Mouse (Mus musculus): ENCODE results near the gene Srsf9.
"Not testable (repeated sequence)": the region's sequence is repeated elsewhere in the genome, so short reads cannot be mapped to it uniquely, and the experiment has no call there.

Gene Srsf9

GRCm38 (mm10) chr5:115326875-115327609, at the start of gene Srsf9:
Gene Srsf9, plus strand, starts transcription at chr5:115327177.
- in situ Hi-C loops (cut with MboI; ENCODE audit: low pct_unique_long_range_greater_than_20kb in 1 of 2, low sequenced_read_pairs in 2 of 2, unreplicated experiment in 1 of 2): no loop called here

- in situ Hi-C loops (cut with MboI; ENCODE audit: low pct_unique_long_range_greater_than_20kb in 1 of 2, low sequenced_read_pairs in 2 of 2, unreplicated experiment in 1 of 2): no loop called here
Measured at GRCm38 (mm10) chr5:115278053-115278452, 48.9 kb upstream of the Srsf9 start.

GRCm38 (mm10) chr5:115278785-115279184, 48.2 kb upstream of the Srsf9 start:
- in situ Hi-C loops (cut with MboI; ENCODE audit: low pct_unique_long_range_greater_than_20kb in 1 of 2, low sequenced_read_pairs in 2 of 2, unreplicated experiment in 1 of 2): no loop called here

DNA sequence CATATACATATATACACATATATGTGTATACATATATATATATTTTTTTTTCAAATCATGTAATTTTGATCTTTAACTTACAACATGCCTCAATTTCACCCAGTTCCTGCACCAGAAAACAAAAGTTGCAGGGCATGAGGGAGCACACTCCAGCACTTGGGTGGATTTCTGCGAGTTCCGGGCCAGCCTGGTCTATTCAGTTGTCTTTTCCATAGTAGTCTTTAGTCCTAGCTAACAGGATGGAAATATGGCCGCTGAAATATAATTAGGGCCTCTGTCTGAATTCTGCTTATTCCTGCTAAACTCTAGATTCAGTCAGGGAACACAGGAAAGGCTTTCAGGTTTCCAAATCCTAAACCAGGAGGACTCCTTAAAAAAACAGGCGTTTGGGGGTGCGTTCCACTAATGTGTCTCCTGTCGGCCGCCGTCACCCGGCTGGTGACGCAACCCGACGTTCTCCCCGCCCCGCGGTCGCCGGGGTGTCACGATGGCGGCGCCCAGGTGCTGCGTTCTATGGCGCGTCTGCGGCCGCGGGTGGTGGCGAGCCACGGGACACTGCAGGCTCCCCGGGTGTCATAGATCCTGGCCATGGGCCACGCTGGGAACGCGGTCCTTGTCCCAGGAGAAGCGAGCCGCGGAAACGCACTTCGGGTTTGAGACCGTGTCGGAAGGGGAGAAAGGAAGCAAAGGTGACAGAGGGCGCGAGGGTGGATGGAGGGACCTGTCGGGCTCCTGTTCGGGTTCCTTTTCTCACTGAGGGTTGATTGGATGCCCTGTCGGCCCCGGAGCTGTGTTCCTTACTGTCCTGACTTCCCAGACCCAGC, 47.5 kb upstream of the Srsf9 start, which contains the start of gene Coq5:
Coq5 (plus strand) TSS at position 441 of the 824 bp plus-strand sequence.
- in situ Hi-C loops (cut with MboI; ENCODE audit: low pct_unique_long_range_greater_than_20kb in 1 of 2, low sequenced_read_pairs in 2 of 2, unreplicated experiment in 1 of 2): loop anchor here in 1 of 2 experiments (10.0 kb wide), 1 partner anchor 195 kb away; no protein-coding TSS in a partner anchor

DNA sequence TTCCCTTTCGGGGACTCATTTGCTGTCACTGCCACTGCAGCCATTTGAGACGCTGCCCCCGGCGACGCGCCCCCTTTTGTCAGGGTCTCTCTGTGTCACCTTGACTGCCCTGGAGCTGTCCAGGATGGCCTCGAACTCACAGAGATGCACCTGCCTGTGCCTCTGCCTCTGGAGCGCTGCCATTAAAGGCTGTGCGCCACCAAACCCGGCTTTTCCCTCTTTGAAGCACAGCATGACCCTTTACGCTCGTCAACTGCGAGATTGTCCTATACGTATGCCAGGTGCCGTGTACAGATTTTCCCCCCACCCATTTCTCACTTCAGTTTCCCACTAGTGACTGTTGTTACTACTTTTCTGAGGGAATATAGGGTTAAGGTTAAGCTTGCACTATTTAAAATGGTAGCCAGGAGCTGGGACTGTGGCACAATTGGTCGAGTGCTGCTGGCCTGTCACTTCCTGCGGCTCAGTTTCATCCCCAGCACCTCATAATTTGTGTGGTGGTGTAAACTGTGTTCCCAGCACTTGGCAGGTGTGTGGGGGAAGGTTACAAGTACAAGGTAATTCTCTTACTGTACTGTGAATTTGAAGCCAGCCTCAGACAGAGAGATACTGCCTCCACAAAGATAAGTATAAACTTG, 46.8 kb upstream of the Srsf9 start:
- in situ Hi-C loops (cut with MboI; ENCODE audit: low pct_unique_long_range_greater_than_20kb in 1 of 2, low sequenced_read_pairs in 2 of 2, unreplicated experiment in 1 of 2): loop anchor here in 1 of 2 experiments (10.0 kb wide), 1 partner anchor 195 kb away; no protein-coding TSS in a partner anchor

- in situ Hi-C loops (cut with MboI; ENCODE audit: low pct_unique_long_range_greater_than_20kb in 1 of 2, low sequenced_read_pairs in 2 of 2, unreplicated experiment in 1 of 2): loop anchor here in 1 of 2 experiments (10.0 kb wide), 1 partner anchor 190 kb away; no protein-coding TSS in a partner anchor
Measured at GRCm38 (mm10) chr5:115284735-115285134, 42.2 kb upstream of the Srsf9 start.

DNA sequence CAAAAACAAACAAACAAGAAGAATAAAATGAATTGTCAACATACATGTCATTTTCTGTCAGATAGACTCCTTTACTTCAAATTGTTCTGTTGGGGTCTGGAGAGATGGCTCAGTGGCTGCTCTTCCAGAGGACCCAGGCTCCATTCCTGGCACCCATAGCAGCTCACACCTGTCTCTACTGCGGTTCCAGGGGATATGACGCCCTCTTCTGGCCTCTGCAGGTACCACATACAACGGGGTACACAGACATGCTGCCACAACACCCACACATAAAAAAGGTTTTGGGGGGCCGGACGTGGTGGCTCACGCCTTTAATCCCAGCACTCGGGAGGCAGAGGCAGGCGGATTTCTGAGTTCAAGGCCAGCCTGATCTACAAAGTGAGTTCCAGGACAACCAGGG, 32.8 kb upstream of the Srsf9 start:
- in situ Hi-C loops (cut with MboI; ENCODE audit: low pct_unique_long_range_greater_than_20kb in 1 of 2, low sequenced_read_pairs in 2 of 2, unreplicated experiment in 1 of 2): no loop called here

DNA sequence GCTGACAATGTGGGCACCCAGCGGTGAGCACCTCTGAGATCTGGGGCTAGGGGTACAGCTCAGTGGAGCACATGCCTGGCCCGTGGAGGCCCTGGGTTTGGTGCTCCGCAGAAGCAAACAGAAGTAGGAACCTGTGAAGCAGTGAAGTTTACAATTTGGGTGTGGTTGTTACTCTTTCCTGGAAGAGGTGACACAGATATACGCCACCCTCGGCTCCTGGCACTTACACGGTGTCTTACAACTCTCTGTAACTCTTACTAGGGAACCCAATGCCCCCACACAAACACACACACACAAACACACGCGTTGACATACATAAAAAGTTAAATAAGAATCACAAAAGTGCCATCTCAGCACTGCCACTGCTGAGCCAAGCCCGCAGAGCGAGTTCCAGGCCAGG, 30.6 kb upstream of the Srsf9 start:
- in situ Hi-C loops (cut with MboI; ENCODE audit: low pct_unique_long_range_greater_than_20kb in 1 of 2, low sequenced_read_pairs in 2 of 2, unreplicated experiment in 1 of 2): no loop called here

DNA sequence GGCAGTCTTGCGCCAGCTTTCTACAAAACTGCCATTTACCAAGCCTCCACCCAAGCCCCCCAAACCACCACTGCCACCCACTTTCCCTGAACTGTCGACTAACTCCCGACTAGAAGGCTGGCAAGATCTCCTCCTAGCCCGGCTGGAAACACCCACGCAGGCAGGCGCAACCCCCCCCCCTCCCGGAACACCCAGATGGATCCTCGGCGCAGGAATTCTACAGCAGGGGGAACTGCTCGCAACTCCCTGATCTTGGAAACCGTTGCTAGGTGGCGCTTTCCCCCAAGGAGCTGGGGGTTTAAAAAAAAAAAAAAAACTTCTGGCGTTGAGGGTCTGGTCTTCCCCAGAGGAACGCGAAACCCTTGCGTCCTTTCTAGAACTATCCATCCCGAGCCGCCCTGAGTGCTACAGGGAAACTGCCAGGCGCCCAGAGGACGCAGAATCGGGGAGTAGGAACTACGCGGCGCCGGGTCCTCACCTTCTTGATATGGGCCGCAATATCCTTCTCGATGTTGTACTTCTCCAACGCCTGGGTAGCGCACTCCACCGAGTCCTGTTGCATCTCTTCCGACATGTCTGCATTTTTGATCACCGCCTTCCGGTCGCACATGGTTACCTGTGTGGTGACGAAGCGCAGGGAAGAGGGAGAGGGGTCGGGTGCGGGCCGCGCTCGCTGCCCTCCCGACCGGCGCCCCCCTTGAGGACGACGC, 26.8 kb upstream of the Srsf9 start:
- in situ Hi-C loops (cut with MboI; ENCODE audit: low pct_unique_long_range_greater_than_20kb in 1 of 2, low sequenced_read_pairs in 2 of 2, unreplicated experiment in 1 of 2): no loop called here

DNA sequence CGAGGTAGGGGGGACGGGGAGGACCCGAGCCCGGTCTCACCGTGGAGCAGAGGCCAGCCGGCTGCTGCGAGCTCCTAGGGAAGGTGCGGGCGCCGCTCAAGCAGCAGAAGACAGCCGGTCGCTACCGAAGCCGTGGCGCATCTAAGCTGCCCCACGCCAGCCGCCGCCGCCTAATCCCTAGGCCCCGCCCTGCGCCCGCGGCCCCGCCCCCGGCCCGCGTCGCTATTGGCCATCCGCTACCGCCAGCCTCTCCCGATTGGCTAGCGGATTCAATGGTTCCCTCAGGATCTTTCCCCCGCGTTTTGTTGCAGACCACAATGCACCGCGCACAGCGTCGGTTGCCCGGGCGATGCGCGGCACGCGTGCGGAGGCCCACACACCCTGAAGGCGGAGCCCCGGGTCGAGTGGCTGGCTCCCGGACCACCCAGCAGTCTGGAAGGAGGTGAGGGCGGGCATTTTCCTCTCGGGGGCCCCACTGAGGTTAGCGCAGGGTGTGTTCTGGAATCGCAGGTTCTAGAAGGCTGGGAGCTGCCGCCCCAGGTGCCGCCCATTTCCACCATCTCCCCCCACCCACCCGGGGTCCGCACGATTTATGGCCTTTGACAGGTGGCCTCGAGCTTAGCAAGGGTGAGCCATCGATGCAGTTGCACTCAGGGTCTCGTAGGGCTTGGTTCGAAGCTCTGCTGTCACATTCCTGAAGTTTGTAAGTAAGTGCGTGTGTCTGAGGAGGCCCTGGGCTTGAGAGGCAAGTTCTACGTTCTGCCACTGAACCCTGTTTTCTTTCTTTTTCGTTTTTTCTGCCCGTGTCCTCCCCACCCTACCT, 26.0 kb upstream of the Srsf9 start, which contains the start of gene Dynll1:
Dynll1 (minus strand) TSS at position 208 of the 823 bp plus-strand sequence.
- in situ Hi-C loops (cut with MboI; ENCODE audit: low pct_unique_long_range_greater_than_20kb in 1 of 2, low sequenced_read_pairs in 2 of 2, unreplicated experiment in 1 of 2): no loop called here

DNA sequence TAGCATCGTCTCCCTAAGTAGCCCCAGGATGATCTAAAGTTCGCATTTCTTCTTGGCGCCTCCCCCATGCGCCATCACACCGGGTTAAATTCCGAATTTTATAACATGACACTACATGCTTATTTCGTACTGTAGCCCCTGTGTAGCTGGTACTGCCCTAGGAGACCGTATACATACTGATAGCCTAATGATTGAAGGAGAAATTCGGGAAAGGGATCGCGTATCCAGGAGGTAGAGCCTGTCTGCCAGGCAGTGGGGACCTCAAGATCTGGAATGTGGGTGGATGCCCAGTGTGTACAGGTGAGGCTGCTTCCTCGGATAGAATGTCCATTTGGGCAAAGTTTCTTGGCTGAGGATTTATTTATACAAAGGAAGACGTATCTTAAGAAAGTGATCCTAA, 25.4 kb upstream of the Srsf9 start:
- in situ Hi-C loops (cut with MboI; ENCODE audit: low pct_unique_long_range_greater_than_20kb in 1 of 2, low sequenced_read_pairs in 2 of 2, unreplicated experiment in 1 of 2): no loop called here

DNA sequence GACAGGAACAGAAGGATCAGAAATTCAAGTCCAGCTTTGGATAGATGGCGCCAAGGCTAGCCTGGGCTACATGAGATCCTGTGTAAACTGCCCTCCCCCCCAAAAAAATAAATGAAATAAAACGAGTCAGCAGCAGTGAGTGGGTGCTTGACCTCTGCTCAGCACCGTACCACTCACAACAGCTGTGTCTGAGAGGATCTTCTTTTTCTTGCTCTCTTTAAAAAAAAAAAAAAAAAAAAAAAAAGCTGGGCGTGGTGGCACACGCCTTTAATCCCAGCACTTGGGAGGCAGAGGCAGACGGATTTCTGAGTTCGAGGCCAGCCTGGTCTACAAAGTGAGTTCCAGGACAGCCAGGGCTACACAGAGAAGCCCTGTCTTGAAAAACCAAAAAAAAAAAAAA, 24.8 kb upstream of the Srsf9 start:
- in situ Hi-C loops (cut with MboI; ENCODE audit: low pct_unique_long_range_greater_than_20kb in 1 of 2, low sequenced_read_pairs in 2 of 2, unreplicated experiment in 1 of 2): not testable (repeated sequence)

- in situ Hi-C loops (cut with MboI; ENCODE audit: low pct_unique_long_range_greater_than_20kb in 1 of 2, low sequenced_read_pairs in 2 of 2, unreplicated experiment in 1 of 2): no loop called here
Measured at GRCm38 (mm10) chr5:115312354-115312753, 14.6 kb upstream of the Srsf9 start.

DNA sequence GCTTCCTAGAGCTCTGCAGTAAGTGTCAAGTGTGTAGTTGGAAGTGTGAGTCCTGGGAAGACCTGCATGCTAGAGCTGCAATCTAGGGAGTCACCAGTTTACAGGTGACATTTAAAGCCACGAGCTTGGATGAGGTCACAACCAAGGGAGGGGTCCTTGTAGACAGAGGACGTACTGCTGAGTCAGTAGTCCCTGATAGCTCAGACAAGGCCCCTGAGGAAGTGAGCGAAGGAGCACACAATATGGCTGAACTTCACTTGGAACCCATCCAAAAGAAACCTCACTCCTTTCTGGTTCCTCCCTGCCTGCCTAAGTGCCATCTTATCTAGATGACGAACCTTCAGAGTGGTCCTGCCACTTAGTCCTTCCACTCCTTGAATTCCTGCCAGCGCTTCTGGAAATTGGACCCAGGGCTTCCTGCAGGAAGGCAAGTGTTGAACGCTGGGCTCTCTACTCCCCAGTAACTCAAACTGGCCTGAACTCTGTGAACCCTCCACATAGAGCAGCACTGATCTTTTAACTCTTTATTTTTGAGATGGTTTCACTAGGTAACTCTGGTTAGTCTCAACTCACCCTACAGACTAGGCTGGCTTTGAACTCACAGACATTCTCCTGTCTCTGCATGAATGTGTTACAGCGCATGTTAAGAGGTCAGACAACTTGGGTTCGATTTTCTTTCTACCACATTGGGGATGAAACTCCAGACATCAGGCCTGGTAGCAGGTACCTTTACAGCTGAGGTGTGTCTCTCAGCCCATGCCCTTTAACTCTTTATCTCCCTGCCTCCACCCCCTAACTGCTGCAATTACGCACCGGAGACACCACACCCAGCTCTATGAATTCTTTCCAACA, 13.9 kb upstream of the Srsf9 start:
- in situ Hi-C loops (cut with MboI; ENCODE audit: low pct_unique_long_range_greater_than_20kb in 1 of 2, low sequenced_read_pairs in 2 of 2, unreplicated experiment in 1 of 2): no loop called here

- in situ Hi-C loops (cut with MboI; ENCODE audit: low pct_unique_long_range_greater_than_20kb in 1 of 2, low sequenced_read_pairs in 2 of 2, unreplicated experiment in 1 of 2): no loop called here
Measured at GRCm38 (mm10) chr5:115313668-115313943, 13.4 kb upstream of the Srsf9 start.

DNA sequence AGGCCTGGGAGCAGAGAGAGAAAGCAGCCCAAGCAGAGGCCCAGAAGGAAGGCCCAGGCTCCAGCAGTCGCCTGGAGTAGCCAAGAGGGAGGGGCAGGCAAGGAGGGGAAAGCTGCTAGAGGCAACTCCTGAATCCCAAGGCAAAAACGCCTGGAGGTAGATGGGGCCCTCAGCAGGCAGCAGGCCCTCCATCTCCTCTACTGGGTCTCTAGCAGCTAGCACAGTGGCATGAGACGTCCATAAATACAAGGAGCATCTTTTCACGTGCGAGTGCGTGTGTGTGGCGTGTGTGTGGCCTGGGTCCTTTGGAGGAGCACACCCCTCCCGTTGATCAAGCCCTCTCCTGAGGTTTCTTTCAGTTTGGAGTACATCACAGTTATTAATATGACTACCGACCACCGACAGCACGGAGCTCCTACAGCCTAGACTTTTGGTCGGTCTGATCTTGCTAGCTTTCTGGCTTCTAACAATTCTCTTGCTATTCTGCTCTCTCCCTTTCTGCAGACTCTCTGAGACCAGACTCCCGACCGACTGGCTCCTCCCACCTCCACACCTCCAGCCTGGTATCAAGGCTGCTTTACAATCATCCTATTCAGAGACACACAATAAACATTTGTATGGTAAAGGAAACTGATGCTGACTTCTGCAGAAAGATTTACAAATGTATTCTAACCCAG, 9.9 kb upstream of the Srsf9 start:
- in situ Hi-C loops (cut with MboI; ENCODE audit: low pct_unique_long_range_greater_than_20kb in 1 of 2, low sequenced_read_pairs in 2 of 2, unreplicated experiment in 1 of 2): no loop called here
